Mouse (Mus musculus) MN1 (cell line): ENCODE results near the gene Lmnb2.

ENCODE experiments used
- DNase-seq: peaks from one replicate; pipeline ENCODE4 v3.0.0-alpha.2; 2016; ENCODE audit warnings: low spot score

Lmnb2 gene

GRCm38 (mm10) chr10:80946684-80947437, 28.8 kb upstream of the Lmnb2 start:
- DNase-seq, result peak; percentile 50

- no peak for DNase-seq
These were observed 26.2 kb upstream of the Lmnb2 start for GRCm38 (mm10) chr10:80944231-80944630.

DNA sequence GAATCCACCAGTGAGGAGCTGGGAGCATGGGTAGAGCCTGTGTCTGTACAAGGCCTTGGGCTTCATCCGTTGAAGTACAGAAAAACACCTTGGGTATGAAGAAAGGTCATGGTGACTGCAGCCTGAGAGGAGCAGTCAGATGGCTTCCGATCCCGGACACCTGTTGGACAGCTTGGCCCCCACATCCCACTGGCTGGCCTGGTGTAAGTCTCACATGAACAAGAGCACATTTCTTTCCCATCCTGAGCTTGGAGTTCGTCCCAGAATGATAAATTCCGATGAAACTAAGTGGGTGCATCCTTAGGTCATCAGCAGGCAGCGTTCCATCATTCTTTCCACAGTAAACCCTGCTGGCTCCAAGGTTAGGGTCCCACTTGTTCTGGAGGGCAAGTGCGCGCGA, 25.7 kb upstream of the Lmnb2 start:
- no peak for DNase-seq

DNA sequence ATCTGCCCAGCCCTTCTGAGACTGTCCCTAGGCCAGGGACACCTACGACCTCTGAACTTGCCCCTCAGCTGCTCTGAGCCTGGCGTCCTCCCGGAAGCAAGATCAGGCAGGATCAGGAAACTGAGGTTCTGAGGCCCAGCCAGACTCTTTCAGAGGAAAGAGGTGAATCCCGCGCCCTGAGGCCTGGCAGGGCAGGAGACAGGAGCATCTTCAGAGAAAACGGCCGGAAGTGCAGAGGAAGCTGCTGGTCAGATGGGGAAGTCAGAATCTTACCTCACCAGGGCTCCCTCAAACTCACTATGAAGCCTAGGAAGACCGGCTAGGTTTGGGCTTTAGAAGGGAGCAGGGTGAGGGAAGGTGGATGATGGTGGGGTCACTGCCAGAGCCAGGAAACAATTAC, 24.9 kb upstream of the Lmnb2 start:
- no peak for DNase-seq

- DNase-seq, result no peak
These were observed 22.9 kb upstream of the Lmnb2 start for GRCm38 (mm10) chr10:80940988-80941347.

- peak; percentile 87 for DNase-seq
These were observed 22.4 kb upstream of the Lmnb2 start for GRCm38 (mm10) chr10:80940320-80940987.

DNA sequence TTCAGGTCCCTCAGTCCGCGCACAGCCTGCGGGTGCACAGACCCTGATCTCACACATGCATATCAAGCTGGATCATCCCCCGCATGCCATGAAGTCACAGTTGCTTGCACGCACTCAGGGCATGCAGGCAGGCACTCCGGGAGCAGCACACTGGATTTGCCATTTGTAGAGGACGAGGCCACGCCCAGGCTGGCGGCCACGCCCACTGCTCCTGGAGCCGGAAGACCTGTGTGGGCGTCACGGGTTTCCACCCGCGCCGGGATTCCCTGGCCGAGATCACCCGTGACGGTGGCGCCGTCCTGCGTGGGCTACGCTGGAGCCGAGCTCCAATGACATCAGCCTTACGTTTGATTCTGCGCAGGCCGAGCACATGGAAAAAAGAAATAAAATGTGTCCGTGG, 21.6 kb upstream of the Lmnb2 start:
- peak; percentile 85 for DNase-seq

DNA sequence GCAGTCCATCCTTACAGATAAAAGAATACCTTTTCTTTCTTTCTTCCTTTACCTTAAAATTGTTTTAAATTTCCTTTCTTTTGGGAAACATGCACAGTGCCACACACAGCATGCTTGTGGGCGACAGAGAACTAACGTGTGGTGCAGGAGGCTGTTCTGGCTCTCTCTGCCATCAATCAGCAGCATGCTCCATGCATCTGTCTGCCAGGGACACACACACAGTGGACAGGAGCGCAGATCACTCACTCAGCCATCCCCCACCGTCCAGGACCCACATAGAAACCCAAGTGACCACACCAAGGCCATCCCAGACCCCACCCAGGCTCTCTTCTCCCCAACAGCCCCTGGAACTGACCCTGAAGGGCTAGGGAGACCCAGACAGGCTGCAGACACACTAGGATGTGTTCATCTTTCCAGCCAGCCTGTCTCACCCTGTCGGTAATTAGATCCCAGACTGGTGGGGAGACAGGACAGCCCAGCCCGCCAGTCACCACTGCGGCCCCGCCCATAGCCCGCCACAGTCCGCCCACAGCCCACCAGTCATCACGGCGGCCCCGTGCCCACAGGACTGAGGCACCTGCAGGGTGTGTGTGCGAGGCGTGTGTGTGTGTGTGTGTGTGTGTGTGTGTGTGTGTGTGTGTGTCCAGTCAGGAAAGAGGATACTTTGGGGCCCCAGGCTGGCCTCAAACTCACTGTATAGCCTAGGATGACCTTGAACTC, 20.9 kb upstream of the Lmnb2 start:
- peak; percentile 54 for DNase-seq

GRCm38 (mm10) chr10:80937646-80938045, 19.6 kb upstream of the Lmnb2 start:
- peak; percentile 80 for DNase-seq

GRCm38 (mm10) chr10:80936810-80937164, 18.7 kb upstream of the Lmnb2 start:
- peak; percentile 36 for DNase-seq

- DNase-seq, result peak; percentile 83
These were observed 18.2 kb upstream of the Lmnb2 start for GRCm38 (mm10) chr10:80936135-80936809.

DNA sequence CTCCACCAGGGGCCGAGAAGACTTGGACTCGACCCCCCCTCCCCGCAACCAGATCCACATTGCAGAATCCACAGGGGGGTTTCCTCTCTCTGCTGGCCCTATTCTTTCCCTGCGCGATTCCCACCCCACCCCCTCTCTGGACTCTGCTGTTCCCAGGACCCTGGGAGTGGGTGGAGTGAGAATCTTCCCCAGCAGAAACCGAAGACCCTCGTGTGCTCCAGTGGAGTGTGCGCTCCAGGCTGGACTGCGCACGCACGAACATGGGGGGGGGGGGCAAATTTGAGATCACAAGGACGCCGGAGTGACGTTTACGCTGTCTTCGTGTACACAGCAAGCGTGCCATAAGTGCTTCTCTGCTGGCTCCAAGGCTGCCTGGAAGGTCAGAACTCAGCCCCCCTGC, 17.7 kb upstream of the Lmnb2 start:
- DNase-seq, result no peak

- peak; percentile 49 for DNase-seq
These were observed 17.2 kb upstream of the Lmnb2 start for GRCm38 (mm10) chr10:80935241-80935640.

GRCm38 (mm10) chr10:80934136-80934985, 16.3 kb upstream of the Lmnb2 start:
- no peak for DNase-seq

GRCm38 (mm10) chr10:80933421-80933979, 15.5 kb upstream of the Lmnb2 start:
- DNase-seq, result peak; percentile 58

DNA sequence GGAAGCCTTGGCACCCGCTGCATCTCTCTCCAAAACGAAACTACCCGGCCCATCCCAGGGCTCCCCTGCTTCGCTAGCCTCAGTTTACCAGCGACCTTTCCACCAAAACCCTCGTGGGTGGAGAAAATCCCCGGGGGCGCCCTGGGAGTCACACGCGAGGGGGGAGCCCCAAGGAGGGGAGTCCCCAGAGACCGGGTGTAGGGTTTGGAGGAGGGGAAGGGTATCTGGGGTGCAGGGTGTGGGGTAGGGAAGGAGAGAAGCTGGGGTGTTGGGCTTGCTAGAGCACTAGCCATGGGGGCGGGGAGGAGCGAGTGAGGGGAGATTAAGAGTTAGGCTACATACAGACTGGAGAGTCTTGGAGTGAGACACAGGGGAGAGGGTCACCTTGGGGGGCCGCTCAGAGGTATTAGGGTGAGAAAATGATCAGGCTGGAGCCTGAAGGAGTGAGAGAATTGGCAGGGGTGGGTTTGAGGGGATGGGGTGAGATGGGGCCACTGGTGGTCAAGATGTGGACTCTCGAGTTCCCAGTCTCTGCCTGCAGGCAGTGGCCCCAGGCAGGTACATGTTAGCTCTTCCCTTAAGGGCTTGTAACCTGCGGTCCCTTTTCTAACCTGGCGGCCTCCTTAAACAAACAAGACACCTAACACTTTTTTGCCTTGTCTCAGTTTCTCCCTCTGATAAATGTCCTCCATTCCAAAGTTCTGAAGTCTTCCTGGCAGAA, 14.8 kb upstream of the Lmnb2 start:
- no peak for DNase-seq

DNA sequence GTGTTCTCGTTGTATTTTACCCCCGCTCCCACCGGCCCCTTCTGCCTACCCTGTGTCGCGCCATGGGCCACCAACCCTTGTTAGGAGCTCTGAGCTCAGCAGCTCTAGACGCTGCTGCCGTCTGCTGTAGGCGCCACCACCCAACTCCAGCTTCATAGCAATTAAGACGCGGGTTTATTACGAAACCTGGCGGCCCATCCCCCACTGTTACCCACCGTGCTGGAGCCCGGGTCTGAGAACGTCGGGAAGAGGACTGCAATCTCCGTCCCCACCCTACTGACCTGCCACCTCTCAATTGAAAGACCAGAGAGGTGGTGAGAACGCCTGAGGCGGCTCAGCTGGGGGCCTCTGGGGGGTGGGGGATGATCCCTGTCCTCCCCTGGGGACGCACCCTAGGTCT, 14.2 kb upstream of the Lmnb2 start:
- peak; percentile 59 for DNase-seq

- no peak for DNase-seq
These were observed 13.7 kb upstream of the Lmnb2 start for GRCm38 (mm10) chr10:80931695-80932094.

DNA sequence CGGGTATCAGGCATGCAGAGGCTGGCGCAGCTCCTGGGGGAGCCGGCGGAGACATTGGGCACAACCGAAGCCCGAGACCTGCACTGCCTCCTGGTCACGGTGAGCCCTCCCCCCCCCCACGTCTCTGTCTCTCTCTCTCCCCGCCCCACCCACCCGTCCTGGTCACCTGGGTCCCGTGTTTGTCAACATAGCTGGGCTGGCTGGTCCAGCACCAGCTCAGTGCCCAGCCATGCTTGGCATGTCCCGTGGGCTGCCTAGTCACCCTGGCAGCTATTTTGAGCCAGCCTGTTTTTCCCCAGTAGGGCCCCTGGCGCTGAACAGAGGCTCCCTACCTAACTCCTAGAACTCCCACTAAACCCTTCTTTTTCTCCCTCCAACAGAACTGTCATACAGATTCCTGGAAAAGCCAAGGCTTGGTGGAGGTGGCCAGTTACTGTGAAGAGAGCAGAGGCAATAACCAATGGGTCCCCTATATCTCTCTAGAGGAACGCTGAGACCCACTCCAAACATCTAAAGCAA, 13.2 kb upstream of the Lmnb2 start:
- no peak for DNase-seq

GRCm38 (mm10) chr10:80930361-80931152, 12.5 kb upstream of the Lmnb2 start:
- DNase-seq, result peak; percentile 56
